Mouse (Mus musculus) macrophage (primary cell): ENCODE results near the gene Smg5. TPM values are rescaled to one million over a fixed set of nuclear protein-coding genes. Genes with fewer than 3 reads are reported as not detected.
"Not testable (repeated sequence)": the region's sequence is repeated elsewhere in the genome, so short reads cannot be mapped to it uniquely, and the experiment has no call there.

Experiments
- H3K27ac ChIP-seq: fragments of 350-480 bp; formaldehyde crosslinking; 2 replicates; pipeline ENCODE4 v1.9.0; 2021
- H3K36me3 ChIP-seq: fragments of 350-480 bp; formaldehyde crosslinking; 2 replicates; pipeline ENCODE4 v1.9.0; 2021; ENCODE audit errors: inconsistent target
- H3K4me3 ChIP-seq: fragments of 350-480 bp; formaldehyde crosslinking; 2 replicates; pipeline ENCODE4 v1.9.0; 2021; ENCODE audit errors: inconsistent target
- H3K79me2 ChIP-seq: fragments of 350-480 bp; formaldehyde crosslinking; 2 replicates; pipeline ENCODE4 v1.9.0; 2021; ENCODE audit errors: inconsistent target
- WGBS: methylation state at CpG from one replicate; pipeline ENCODE4 v1.1.7; 2026; ENCODE audit warnings: inconsistent platforms; ENCODE audit not compliant: missing documents; 5-methylcytosine and 5-hydroxymethylcytosine counted together
- polyA plus RNA-seq: library from polyadenylated mRNA; stranded (reverse); fragments of 250-400 nt; gene quantifications from 3 replicates; pipeline ENCODE4 v1.2.4, GENCODE M21; 2018; ENCODE audit warnings: inconsistent platforms

The Smg5 gene
- polyA plus RNA-seq, 1 experiment from 2014 or later: 14.9 TPM

- WGBS: 53% methylated on average over 34 of the region's 34 CpGs
- H3K4me3 ChIP-seq: no peak overlapping the region
- no peaks in the 10 kb centered on the region for H3K79me2 ChIP-seq
- H3K36me3 ChIP-seq: peaks cover 12% of the 10 kb centered on the region; the same call in 1 of the 2 replicates
- no peak overlapping the region for H3K27ac ChIP-seq
Observed at GRCm38 (mm10) chr3:88365705-88366361, 29.8 kb downstream of the Smg5 start.

- not testable (repeated sequence) for H3K79me2 ChIP-seq, H3K36me3 ChIP-seq, H3K27ac ChIP-seq, H3K4me3 ChIP-seq
- 12% methylated on average over 9 of the region's 22 CpGs for WGBS
Observed at GRCm38 (mm10) chr3:88366830-88367428, 30.9 kb downstream of the Smg5 start.

- WGBS: 86% methylated on average over 1 of the region's 7 CpGs
Observed at GRCm38 (mm10) chr3:88367517-88367916, 31.5 kb downstream of the Smg5 start.

GRCm38 (mm10) chr3:88368511-88368910, 32.5 kb downstream of the Smg5 start:
- H3K79me2 ChIP-seq, H3K4me3 ChIP-seq, H3K27ac ChIP-seq, H3K36me3 ChIP-seq: not testable (repeated sequence)
- 96% methylated on average over 6 of the region's 7 CpGs for WGBS

More at GRCm38 (mm10) chr3:88367517-88367916, 31.5 kb downstream of the Smg5 start:
- H3K27ac ChIP-seq, H3K36me3 ChIP-seq, H3K79me2 ChIP-seq, H3K4me3 ChIP-seq: not testable (repeated sequence)

- H3K36me3 ChIP-seq, H3K79me2 ChIP-seq, H3K27ac ChIP-seq, H3K4me3 ChIP-seq: not testable (repeated sequence)
- WGBS: 85% methylated on average over 9 of the region's 9 CpGs
Observed at GRCm38 (mm10) chr3:88372643-88373042, 36.6 kb downstream of the Smg5 start, which contains the start of gene Bglap3. TSS of gene Bglap3 (minus strand) at chr3:88372743.

GRCm38 (mm10) chr3:88375750-88376626, 39.9 kb downstream of the Smg5 start:
- not testable (repeated sequence) for H3K79me2 ChIP-seq, H3K27ac ChIP-seq, H3K36me3 ChIP-seq, H3K4me3 ChIP-seq
- WGBS: 14% methylated on average over 13 of the region's 19 CpGs

- not testable (repeated sequence) for H3K36me3 ChIP-seq, H3K4me3 ChIP-seq, H3K79me2 ChIP-seq, H3K27ac ChIP-seq
- 74% methylated on average over 3 of the region's 7 CpGs for WGBS
Observed at GRCm38 (mm10) chr3:88376644-88377043, 40.6 kb downstream of the Smg5 start.

GRCm38 (mm10) chr3:88378599-88378998, 42.5 kb downstream of the Smg5 start, which contains the start of gene Bglap2:
TSS of gene Bglap2 (minus strand) at chr3:88378699.
- WGBS: 79% methylated on average over 4 of the region's 5 CpGs
- not testable (repeated sequence) for H3K4me3 ChIP-seq, H3K36me3 ChIP-seq, H3K79me2 ChIP-seq, H3K27ac ChIP-seq

GRCm38 (mm10) chr3:88381389-88382315, 45.6 kb downstream of the Smg5 start:
- not testable (repeated sequence) for H3K4me3 ChIP-seq, H3K79me2 ChIP-seq, H3K36me3 ChIP-seq, H3K27ac ChIP-seq
- WGBS: 56% methylated on average over 9 of the region's 22 CpGs

- not testable (repeated sequence) for H3K79me2 ChIP-seq, H3K4me3 ChIP-seq, H3K36me3 ChIP-seq, H3K27ac ChIP-seq
- WGBS: 60% methylated on average over 1 of the region's 7 CpGs
Observed at GRCm38 (mm10) chr3:88382383-88382782, 46.3 kb downstream of the Smg5 start.

- 89% methylated on average over 5 of the region's 5 CpGs for WGBS
- H3K79me2 ChIP-seq: no peaks in the 10 kb centered on the region
- H3K36me3 ChIP-seq: no peaks in the 10 kb centered on the region
- H3K4me3 ChIP-seq: no peak within 1 kb of the TSS
- no peak within 1 kb of the TSS for H3K27ac ChIP-seq
Observed at GRCm38 (mm10) chr3:88384364-88384763, 48.3 kb downstream of the Smg5 start, which contains the start of gene Bglap. TSS of gene Bglap (minus strand) at chr3:88384464.

- 83% methylated on average over 9 of the region's 9 CpGs for WGBS
- Histone ChIP-seq H3K4me3 (no peak overlapping the region), H3K79me2 (no peaks in the 10 kb centered on the region), H3K27ac (no peak overlapping the region), H3K36me3 (no peaks in the 10 kb centered on the region)
Observed at GRCm38 (mm10) chr3:88393776-88394375, 57.8 kb downstream of the Smg5 start.

- Histone ChIP-seq H3K79me2 (peaks cover 3% of the 10 kb centered on the region; the same call in 1 of the 2 replicates), H3K27ac (no peak overlapping the region), H3K36me3 (no peaks in the 10 kb centered on the region), H3K4me3 (no peak overlapping the region)
- 93% methylated on average over 6 of the region's 6 CpGs for WGBS
Observed at GRCm38 (mm10) chr3:88395288-88395687, 59.2 kb downstream of the Smg5 start.

- H3K79me2 ChIP-seq: peaks cover 6% of the 10 kb centered on the region; the same call in 1 of the 2 replicates
- H3K27ac ChIP-seq: no peak overlapping the region
- no peak overlapping the region for H3K4me3 ChIP-seq
- H3K36me3 ChIP-seq: no peaks in the 10 kb centered on the region
- 80% methylated on average over 8 of the region's 8 CpGs for WGBS
Observed at GRCm38 (mm10) chr3:88395742-88396141, 59.7 kb downstream of the Smg5 start.
